Mouse (Mus musculus): ENCODE measurements around the gene Nudt14. TPM values are rescaled to one million over a fixed set of nuclear protein-coding genes. Genes with fewer than 3 reads are reported as not detected.

Nudt14 gene
- total and polyA plus RNA-seq, 2 experiments = 21.2 to 29.3 TPM

- no peaks in the 10 kb centered on the region for H3K36me3 ChIP-seq (ENCODE audit: control insufficient read depth, insufficient read depth, low read length)
- H3K27me3 ChIP-seq (ENCODE audit: control insufficient read depth, insufficient read depth, low read length) = no peaks in the 10 kb centered on the region
- peak; percentile 14 for DNase-seq (ENCODE audit: extremely low read depth, low read depth, low spot score)
- no peak overlapping the region for H3K9ac ChIP-seq (ENCODE audit: low read depth, low read length)
- H3K27ac ChIP-seq (replicated peaks; ENCODE audit: insufficient read depth, low read depth, low read length) = no peak overlapping the region
- H3K4me1 ChIP-seq (ENCODE audit: control insufficient read depth, insufficient read depth, low read length) = no peaks in the 10 kb centered on the region; the same call in 1 of the 2 replicates
- no peaks in the 10 kb centered on the region for H3K79me2 ChIP-seq (ENCODE audit: control insufficient read depth, insufficient read depth, low read length)
- no peak overlapping the region for H3K4me3 ChIP-seq (ENCODE audit: insufficient read depth, low read depth, low read length)
- TF ChIP-seq CTCF (IDR thresholded peaks at IDR 0.05; ENCODE audit: low read depth, low read length) (no peak), POLR2A (IDR thresholded peaks at IDR 0.05; ENCODE audit: extremely low read depth, insufficient read depth, low read length) (no peak)
- WGBS = 48% methylated on average over 16 of the region's 16 CpGs
Measured at GRCm38 (mm10) chr12:112897522-112898212, 44.3 kb downstream of the Nudt14 start.

- peak; percentile 18 for DNase-seq (ENCODE audit: extremely low read depth, low read depth, low spot score)
- H3K27me3 ChIP-seq (ENCODE audit: control insufficient read depth, insufficient read depth, low read length) = no peaks in the 10 kb centered on the region
- 42% methylated on average over 4 of the region's 4 CpGs for WGBS
- no peak overlapping the region for H3K27ac ChIP-seq (replicated peaks; ENCODE audit: insufficient read depth, low read depth, low read length)
- no peak overlapping the region for H3K4me3 ChIP-seq (ENCODE audit: insufficient read depth, low read depth, low read length)
- no peaks in the 10 kb centered on the region for H3K36me3 ChIP-seq (ENCODE audit: control insufficient read depth, insufficient read depth, low read length)
- no peaks in the 10 kb centered on the region; the same call in 1 of the 2 replicates for H3K4me1 ChIP-seq (ENCODE audit: control insufficient read depth, insufficient read depth, low read length)
- no peak for TF ChIP-seq CTCF (IDR thresholded peaks at IDR 0.05; ENCODE audit: low read depth, low read length)
- no peak for TF ChIP-seq POLR2A (IDR thresholded peaks at IDR 0.05; ENCODE audit: extremely low read depth, insufficient read depth, low read length)
- H3K79me2 ChIP-seq (ENCODE audit: control insufficient read depth, insufficient read depth, low read length) = no peaks in the 10 kb centered on the region
- no peak overlapping the region for H3K9ac ChIP-seq (ENCODE audit: low read depth, low read length)
Measured at GRCm38 (mm10) chr12:112894969-112895368, 47.0 kb downstream of the Nudt14 start.

DNA sequence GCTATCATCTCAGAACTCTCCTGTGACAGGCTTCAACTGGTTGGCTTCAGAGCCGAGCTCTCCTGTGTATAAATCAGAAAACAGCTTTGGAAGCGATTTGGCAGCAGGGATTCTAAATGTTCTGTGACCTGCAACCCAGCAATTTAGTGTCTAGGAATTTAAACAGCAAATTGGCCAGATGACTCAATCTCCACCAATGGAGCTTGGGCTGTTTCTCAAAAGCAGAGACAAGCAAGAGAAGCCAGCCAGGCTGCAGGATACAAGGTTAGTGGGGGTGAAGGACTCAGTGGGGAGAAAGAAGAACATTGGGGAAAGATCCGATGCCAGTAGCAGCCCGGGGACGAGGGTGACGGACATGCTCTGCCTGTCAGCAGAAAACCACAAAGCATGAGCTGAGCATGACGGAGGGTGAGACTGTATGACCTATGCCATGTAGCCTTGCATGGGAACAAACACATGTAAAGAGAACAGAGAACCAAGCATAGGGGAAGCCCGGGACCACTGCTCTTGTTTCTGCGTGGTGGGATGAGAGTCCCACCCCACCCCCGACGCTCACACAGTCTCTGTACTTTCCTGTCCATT is 47.5 kb downstream of the Nudt14 start:
- Histone ChIP-seq H3K4me3 (ENCODE audit: insufficient read depth, low read depth, low read length) (no peak overlapping the region), H3K36me3 (ENCODE audit: control insufficient read depth, insufficient read depth, low read length) (no peaks in the 10 kb centered on the region), H3K27me3 (ENCODE audit: control insufficient read depth, insufficient read depth, low read length) (no peaks in the 10 kb centered on the region), H3K4me1 (ENCODE audit: control insufficient read depth, insufficient read depth, low read length) (no peaks in the 10 kb centered on the region; the same call in 1 of the 2 replicates), H3K9ac (ENCODE audit: low read depth, low read length) (no peak overlapping the region), H3K79me2 (ENCODE audit: control insufficient read depth, insufficient read depth, low read length) (no peaks in the 10 kb centered on the region), H3K27ac (replicated peaks; ENCODE audit: insufficient read depth, low read depth, low read length) (no peak overlapping the region)
- no peak for DNase-seq (ENCODE audit: extremely low read depth, low read depth, low spot score)
- TF ChIP-seq CTCF (IDR thresholded peaks at IDR 0.05; ENCODE audit: low read depth, low read length) = no peak
- no peak for TF ChIP-seq POLR2A (IDR thresholded peaks at IDR 0.05; ENCODE audit: extremely low read depth, insufficient read depth, low read length)
- 61% methylated on average over 11 of the region's 11 CpGs for WGBS

DNA sequence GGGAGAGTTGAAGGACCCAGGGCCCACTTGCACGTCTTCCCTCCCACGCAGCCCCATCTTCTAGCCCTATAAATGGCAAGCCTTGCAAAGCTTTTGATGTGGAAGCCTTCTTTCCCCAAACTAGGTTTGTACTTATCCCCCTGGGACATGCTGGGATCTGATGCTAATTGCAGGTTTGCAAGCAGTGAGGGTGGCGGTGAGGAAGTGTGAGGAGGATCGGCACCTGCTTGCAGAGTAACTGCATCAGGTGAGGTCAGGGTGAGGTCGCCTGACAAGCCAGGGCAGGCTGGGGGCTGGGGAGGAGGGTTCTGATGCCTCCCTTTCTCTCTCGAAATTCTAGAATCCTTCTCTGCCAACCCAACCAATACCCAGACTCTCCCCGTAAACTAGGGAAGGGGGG is 56.5 kb downstream of the Nudt14 start:
- DNase-seq (ENCODE audit: extremely low read depth, low read depth, low spot score) = no peak
- Histone ChIP-seq H3K4me3 (ENCODE audit: insufficient read depth, low read depth, low read length) (no peak overlapping the region), H3K27me3 (ENCODE audit: control insufficient read depth, insufficient read depth, low read length) (no peaks in the 10 kb centered on the region), H3K27ac (replicated peaks; ENCODE audit: insufficient read depth, low read depth, low read length) (no peak overlapping the region), H3K36me3 (ENCODE audit: control insufficient read depth, insufficient read depth, low read length) (no peaks in the 10 kb centered on the region), H3K4me1 (ENCODE audit: control insufficient read depth, insufficient read depth, low read length) (no peaks in the 10 kb centered on the region), H3K79me2 (ENCODE audit: control insufficient read depth, insufficient read depth, low read length) (no peaks in the 10 kb centered on the region), H3K9ac (ENCODE audit: low read depth, low read length) (no peak overlapping the region)
- no peak for TF ChIP-seq CTCF (IDR thresholded peaks at IDR 0.05; ENCODE audit: low read depth, low read length)
- no peak for TF ChIP-seq POLR2A (IDR thresholded peaks at IDR 0.05; ENCODE audit: extremely low read depth, insufficient read depth, low read length)
- 58% methylated on average over 7 of the region's 7 CpGs for WGBS

Other genes starting within 250 kb of the Nudt14 start
- gene Cep170b, start 221.7 kb downstream of the Nudt14 start, total RNA-seq (2014; rRNA removed) = 7.9 and 9.5 TPM in 2 replicates
- gene Cep170b, start 221.7 kb downstream of the Nudt14 start, polyA plus RNA-seq (2012; rRNA removed) = 26.2 and 29.7 TPM in 2 replicates
- 8.5 and 9.5 TPM in 2 replicates for gene Pld4, start 181.5 kb downstream of the Nudt14 start, total RNA-seq (2014; rRNA removed)
- 10.0 and 20.5 TPM in 2 replicates for gene Pld4, start 181.5 kb downstream of the Nudt14 start, polyA plus RNA-seq (2012; rRNA removed)
- 0.18 and 0.54 TPM in 2 replicates for gene Ahnak2, start 139.5 kb downstream of the Nudt14 start, total RNA-seq (2014; rRNA removed)
- gene Ahnak2, start 139.5 kb downstream of the Nudt14 start, polyA plus RNA-seq (2012; rRNA removed) = 0.13 and 0.16 TPM in 2 replicates
- gene Clba1, start 133.2 kb downstream of the Nudt14 start, total RNA-seq (2014; rRNA removed) = 0.09 and 0.27 TPM in 2 replicates
- gene Clba1, start 133.2 kb downstream of the Nudt14 start, polyA plus RNA-seq (2012; rRNA removed) = 0.42 and 0.60 TPM in 2 replicates
- gene Cdca4, start 112.7 kb downstream of the Nudt14 start, total RNA-seq (2014; rRNA removed) = 3.5 and 4.0 TPM in 2 replicates
- gene Cdca4, start 112.7 kb downstream of the Nudt14 start, polyA plus RNA-seq (2012; rRNA removed) = 3.7 and 5.0 TPM in 2 replicates
- gene Gpr132, start 73.9 kb downstream of the Nudt14 start, total RNA-seq (2014; rRNA removed) = 0.09 and 0.47 TPM in 2 replicates
- 0.44 and 0.60 TPM in 2 replicates for gene Gpr132, start 73.9 kb downstream of the Nudt14 start, polyA plus RNA-seq (2012; rRNA removed)
- under 0.01 and 0.27 TPM in 2 replicates for gene Jag2, start 12.3 kb downstream of the Nudt14 start, total RNA-seq (2014; rRNA removed)
- gene Jag2, start 12.3 kb downstream of the Nudt14 start, polyA plus RNA-seq (2012; rRNA removed) = 0.13 and 0.29 TPM in 2 replicates
- 5.2 and 7.9 TPM in 2 replicates for gene Btbd6, start 34.4 kb upstream of the Nudt14 start, total RNA-seq (2014; rRNA removed)
- gene Btbd6, start 34.4 kb upstream of the Nudt14 start, polyA plus RNA-seq (2012; rRNA removed) = 17.8 and 18.9 TPM in 2 replicates
- gene Brf1, start 58.6 kb upstream of the Nudt14 start, total RNA-seq (2014; rRNA removed) = 17.1 and 19.6 TPM in 2 replicates
- 26.2 and 31.5 TPM in 2 replicates for gene Brf1, start 58.6 kb upstream of the Nudt14 start, polyA plus RNA-seq (2012; rRNA removed)
- 5.2 and 7.5 TPM in 2 replicates for gene Pacs2, start 72.4 kb upstream of the Nudt14 start, total RNA-seq (2014; rRNA removed)
- gene Pacs2, start 72.4 kb upstream of the Nudt14 start, polyA plus RNA-seq (2012; rRNA removed) = 11.8 and 15.3 TPM in 2 replicates
- gene Tex22, start 132.4 kb upstream of the Nudt14 start, total RNA-seq (2014; rRNA removed) = 0.20 TPM in 1 of 2 replicates, not detected in the other
- 0.10 and 0.12 TPM in 2 replicates for gene Tex22, start 132.4 kb upstream of the Nudt14 start, polyA plus RNA-seq (2012; rRNA removed)
- 6.0 and 8.9 TPM in 2 replicates for gene Mta1, start 156.2 kb upstream of the Nudt14 start, total RNA-seq (2014; rRNA removed)
- 24.3 and 31.7 TPM in 2 replicates for gene Mta1, start 156.2 kb upstream of the Nudt14 start, polyA plus RNA-seq (2012; rRNA removed)
- gene Crip2, start 198.1 kb upstream of the Nudt14 start, total RNA-seq (2014; rRNA removed) = 24.3 and 37.3 TPM in 2 replicates
- gene Crip2, start 198.1 kb upstream of the Nudt14 start, polyA plus RNA-seq (2012; rRNA removed) = 217 and 245 TPM in 2 replicates
- gene Crip1, start 204.2 kb upstream of the Nudt14 start, total RNA-seq (2014; rRNA removed) = 18.3 and 22.2 TPM in 2 replicates
- 17.5 and 25.0 TPM in 2 replicates for gene Crip1, start 204.2 kb upstream of the Nudt14 start, polyA plus RNA-seq (2012; rRNA removed)
- gene Tedc1, start 214.3 kb upstream of the Nudt14 start, total RNA-seq (2014; rRNA removed) = 0.09 and 0.34 TPM in 2 replicates
- 0.15 and 0.45 TPM in 2 replicates for gene Tedc1, start 214.3 kb upstream of the Nudt14 start, polyA plus RNA-seq (2012; rRNA removed)
- not detected in 2 replicates for gene Tmem121, start 243.8 kb upstream of the Nudt14 start, total RNA-seq (2014; rRNA removed)
- gene Tmem121, start 243.8 kb upstream of the Nudt14 start, polyA plus RNA-seq (2012; rRNA removed) = not detected in 2 replicates